Comparison of ENCODE assay signal across 21 mouse cellular contexts in genomic region chr1:42723769-42724300, GRCm38 (mm10). TPM values are rescaled to one million over a fixed set of nuclear protein-coding genes. Genes with fewer than 3 reads are reported as not detected.
"Had no signal": no experiment of that assay in that cellular context is flagged by ENCODE, and none has a peak within 500 bp of the region (broad histone marks: within the 10 kb centered on the region; RNA-seq: fewer than 3 reads in every experiment).

No protein-coding gene starts in this region.

- H3K9me3 ChIP-seq: midbrain, embryonic 12.5 days; neural tube, embryonic 13.5 days; neural tube, embryonic 15.5 days had no signal

- H3K4me3 ChIP-seq: midbrain, embryonic 12.5 days; myocyte; neural tube, embryonic 13.5 days; neural tube, embryonic 15.5 days had no signal

- H3K4me2 ChIP-seq: lung, embryonic 14.5 days; midbrain, embryonic 12.5 days; neural tube, embryonic 13.5 days; neural tube, embryonic 15.5 days had no signal

- H3K36me3 ChIP-seq: midbrain, embryonic 12.5 days; neural tube, embryonic 13.5 days; neural tube, embryonic 15.5 days had no signal

- H3K9ac ChIP-seq: lung, embryonic 14.5 days; midbrain, embryonic 12.5 days; neural tube, embryonic 13.5 days; neural tube, embryonic 15.5 days had no signal

- DNase-seq: lung, adult 18-20 months; lung, embryonic 14.5 days; lung, postnatal 10 days; lung, postnatal 4 days; midbrain, embryonic 14.5 days; retina, postnatal 1 day; right cerebral cortex, adult 18-20 months; right cerebral cortex, postnatal 25 days; right cerebral cortex, postnatal 4 days; spleen, adult 18-20 months; thymus, adult 18-20 months; thymus, postnatal 14 days; thymus, postnatal 36 days had no signal

- H3K27me3 ChIP-seq: midbrain, embryonic 12.5 days; neural tube, embryonic 13.5 days; neural tube, embryonic 15.5 days had no signal

- H3K27ac ChIP-seq: midbrain, embryonic 12.5 days; neural tube, embryonic 13.5 days; neural tube, embryonic 15.5 days had no signal

- ATAC-seq: midbrain, embryonic 16.5 days had no signal

RNA-seq across cellular contexts. Expression of gene Pou3f3, which starts 28.3 kb away (rescaled TPM):
- polyA plus RNA-seq: liver, embryonic 16.5 days; myocyte; small intestine, adult 2 months; stomach, embryonic 16.5 days had no signal
